30 mouse cellular contexts compared by ENCODE assay signal in the genomic region with DNA sequence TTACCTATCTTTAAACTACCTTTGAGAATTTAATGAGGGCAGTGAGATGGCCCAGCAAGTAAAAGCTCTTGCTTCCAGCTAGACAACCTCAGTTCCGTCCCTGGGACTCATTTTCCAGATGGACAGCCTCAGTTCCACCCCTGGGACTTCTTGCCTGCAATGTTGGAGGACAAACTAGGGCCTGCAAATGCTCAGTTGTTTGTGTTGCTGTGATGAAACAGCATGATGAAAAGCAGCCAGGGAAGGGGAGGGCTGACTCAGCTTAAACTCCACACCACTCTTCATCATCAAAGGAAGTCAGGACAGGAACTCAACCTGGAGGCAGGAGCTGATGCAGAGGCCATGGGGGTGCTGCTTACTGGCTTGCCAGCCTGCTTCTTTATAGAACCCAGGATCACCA. TPM values are rescaled to one million over a fixed set of nuclear protein-coding genes. Genes with fewer than 3 reads are reported as not detected.
"Had no signal": no experiment of that assay in that cellular context is flagged by ENCODE, and none has a peak within 500 bp of the region (broad histone marks: within the 10 kb centered on the region; RNA-seq: fewer than 3 reads in every experiment).

No protein-coding gene starts in this region.

- H3K9ac ChIP-seq: kidney, embryonic 15.5 days; limb, embryonic 13.5 days; liver, embryonic 15.5 days; midbrain, embryonic 13.5 days; neural tube, embryonic 13.5 days; stomach, embryonic 15.5 days had no signal

- H3K27me3 ChIP-seq: kidney, embryonic 15.5 days; limb, embryonic 13.5 days; liver, embryonic 15.5 days; megakaryocyte, embryonic 14.5 days; midbrain, embryonic 13.5 days; neural tube, embryonic 13.5 days; stomach, embryonic 15.5 days had no signal

- H3K9me3 ChIP-seq: kidney, embryonic 15.5 days; limb, embryonic 13.5 days; liver, embryonic 15.5 days; megakaryocyte, embryonic 14.5 days; midbrain, embryonic 10.5 days; midbrain, embryonic 13.5 days; neural tube, embryonic 13.5 days; stomach, embryonic 15.5 days had no signal

- H3K4me2 ChIP-seq: kidney, embryonic 15.5 days; limb, embryonic 13.5 days; liver, embryonic 11.5 days; liver, embryonic 15.5 days; midbrain, embryonic 13.5 days; neural tube, embryonic 13.5 days; stomach, embryonic 15.5 days had no signal

- H3K4me3 ChIP-seq: kidney, embryonic 15.5 days; left cerebral cortex, adult 2 months; limb, embryonic 13.5 days; liver, embryonic 15.5 days; megakaryocyte, embryonic 14.5 days; midbrain, embryonic 10.5 days; midbrain, embryonic 13.5 days; myocyte; neural tube, embryonic 13.5 days; stomach, embryonic 15.5 days had no signal

- DNase-seq: kidney, adult 8-10 months; kidney, postnatal 10 days; kidney, postnatal 36 days; layer of hippocampus, postnatal 36 days; lung, adult 2 months; lung, postnatal 14 days; retina, postnatal 1 day; right cerebral cortex, postnatal 25 days; spleen, adult 18-20 months; thymus, postnatal 25 days had no signal

- H3K4me1 ChIP-seq: kidney, embryonic 15.5 days; limb, embryonic 13.5 days; liver, embryonic 15.5 days; midbrain, embryonic 10.5 days; midbrain, embryonic 13.5 days; neural tube, embryonic 13.5 days; stomach, embryonic 15.5 days had no signal

- H3K36me3 ChIP-seq: liver, embryonic 15.5 days had no signal

- ATAC-seq: midbrain, embryonic 13.5 days; midbrain, embryonic 16.5 days had no signal

- H3K27ac ChIP-seq: kidney, embryonic 15.5 days; left cerebral cortex, adult 2 months; limb, embryonic 13.5 days; liver, embryonic 15.5 days; midbrain, embryonic 10.5 days; midbrain, embryonic 13.5 days; neural tube, embryonic 13.5 days; stomach, embryonic 15.5 days had no signal

RNA-seq across cellular contexts. Expression of a gene that starts 22.2 kb away (rescaled TPM):
- total RNA-seq: layer of hippocampus, adult 8-10 months; layer of hippocampus, postnatal 10 days; layer of hippocampus, postnatal 36 days; left cerebral cortex, adult 2 months; left cerebral cortex, postnatal 10 days; left cerebral cortex, postnatal 36 days; monocyte, adult 5-6 weeks; neutrophil, adult 5-6 weeks had no signal
- polyA plus RNA-seq: limb, embryonic 13.5 days; lung, adult 2 months; lung, embryonic 16.5 days; midbrain, embryonic 10.5 days; midbrain, embryonic 13.5 days; neural tube, embryonic 13.5 days; thymus, postnatal 0 days had no signal
